Mouse (Mus musculus) heart, embryonic 14.5 days (tissue): ENCODE measurements around the gene Plcd3. TPM values are rescaled to one million over a fixed set of nuclear protein-coding genes. Genes with fewer than 3 reads are reported as not detected.

Experiments
- ATAC-seq: fragments of 200-750 bp; cut with Nextera tagmentation; 2 replicates; pipeline ENCODE4 v1.8.0; 2017; ENCODE audit warnings: low read depth, moderate TSS enrichment; ENCODE audit not compliant: insufficient number of reproducible peaks, insufficient read depth, low FRiP score
- H3K27ac ChIP-seq, 2 experiments: fragments of 200-500 bp in 1 of 2; fragments of 300-500 bp in 1 of 2; sonication (generic) in 1 of 2; replicated peaks in 1 of 2; 2 replicates each; pipeline ENCODE4 v1.5.1; 2012 to 2014; ENCODE audit warnings: low read depth in 2 of 2, low read length in 2 of 2, control low read depth in 1 of 2, mild to moderate bottlenecking in 1 of 2, mixed read lengths in 1 of 2; ENCODE audit not compliant: control insufficient read depth in 1 of 2, insufficient read depth in 1 of 2
- H3K27me3 ChIP-seq: fragments of 300-500 bp; sonication (generic); 2 replicates; pipeline ENCODE4 v1.6.1; 2014; ENCODE audit warnings: mild to moderate bottlenecking, low read length, control low read depth; ENCODE audit not compliant: control insufficient read depth, insufficient read depth
- H3K36me3 ChIP-seq: fragments of 300-500 bp; sonication (generic); 2 replicates; pipeline ENCODE4 v1.6.1; 2014; ENCODE audit warnings: mild to moderate bottlenecking, control low read depth, low read length, mixed read lengths; ENCODE audit not compliant: control insufficient read depth, insufficient read depth
- H3K4me1 ChIP-seq, 2 experiments: fragments of 200-500 bp in 1 of 2; fragments of 300-500 bp in 1 of 2; sonication (generic) in 1 of 2; 2 replicates each; pipeline ENCODE4 v1.6.1; 2012 to 2014; ENCODE audit warnings: low read length in 2 of 2, control low read depth in 1 of 2, mixed read lengths in 1 of 2; ENCODE audit not compliant: control insufficient read depth in 2 of 2, insufficient read depth in 2 of 2
- H3K4me2 ChIP-seq: fragments of 300-500 bp; sonication (generic); 2 replicates; pipeline ENCODE4 v1.6.1; 2014; ENCODE audit warnings: mild to moderate bottlenecking, low read length
- H3K4me3 ChIP-seq, 2 experiments: fragments of 200-500 bp in 1 of 2; fragments of 300-500 bp in 1 of 2; sonication (generic) in 1 of 2; 2 replicates each; pipeline ENCODE4 v1.5.1; 2012 to 2014; ENCODE audit warnings: low read length in 2 of 2, mild to moderate bottlenecking in 2 of 2, control low read depth in 1 of 2, low read depth in 1 of 2, moderate library complexity in 1 of 2; ENCODE audit not compliant: control insufficient read depth in 1 of 2, insufficient read depth in 1 of 2
- H3K9ac ChIP-seq: fragments of 300-500 bp; sonication (generic); 2 replicates; pipeline ENCODE4 v1.6.1; 2014; ENCODE audit warnings: mild to moderate bottlenecking, low read length
- H3K9me3 ChIP-seq: fragments of 300-500 bp; sonication (generic); 2 replicates; pipeline ENCODE4 v1.6.1; 2016; ENCODE audit warnings: low read length, control low read depth; ENCODE audit not compliant: control insufficient read depth
- WGBS: fragments of 180-500 bp; shearing (Covaris S2); extraction: QIAGEN DNeasy Blood & Tissue Kit; methylation state at CpG from one replicate; pipeline ENCODE4 v1.1.7; 2014; 5-methylcytosine and 5-hydroxymethylcytosine counted together
- polyA plus RNA-seq: library from polyadenylated mRNA; unstranded; fragments of >200 nt; fragmentation: Nextera tagmentation; extraction: Ambion mirVana; gene quantifications from 2 replicates; pipeline ENCODE4 v1.2.1, GENCODE M21; 2014

Plcd3 gene
- 6.9 and 7.4 TPM in 2 replicates for polyA plus RNA-seq

- H3K27ac ChIP-seq = peak within 1 kb of the TSS; percentile 21 to 51
- H3K4me1 ChIP-seq = peaks cover 46 to 53% of the 10 kb centered on the region in 2 experiments
- H3K36me3 ChIP-seq = peaks cover 5% of the 10 kb centered on the region; the same call in 1 of the 2 replicates
- peak within 1 kb of the TSS; percentile 48 to 70 for H3K4me3 ChIP-seq
- no peaks in the 10 kb centered on the region for H3K27me3 ChIP-seq
- under 1% methylated on average over 31 of the region's 34 CpGs for WGBS
- ATAC-seq = peak; percentile 28; the same call in 1 of the 2 replicates
- peak within 1 kb of the TSS; percentile 83 for H3K9ac ChIP-seq
- no peaks in the 10 kb centered on the region for H3K9me3 ChIP-seq
- H3K4me2 ChIP-seq = peak within 1 kb of the TSS; percentile 94
These were observed at the start of gene Plcd3, which contains the start of gene Acbd4 for GRCm38 (mm10) chr11:103101481-103101865. Plcd3 (minus strand) TSS chr11:103101658. Acbd4 (plus strand) TSS chr11:103101682.

DNA sequence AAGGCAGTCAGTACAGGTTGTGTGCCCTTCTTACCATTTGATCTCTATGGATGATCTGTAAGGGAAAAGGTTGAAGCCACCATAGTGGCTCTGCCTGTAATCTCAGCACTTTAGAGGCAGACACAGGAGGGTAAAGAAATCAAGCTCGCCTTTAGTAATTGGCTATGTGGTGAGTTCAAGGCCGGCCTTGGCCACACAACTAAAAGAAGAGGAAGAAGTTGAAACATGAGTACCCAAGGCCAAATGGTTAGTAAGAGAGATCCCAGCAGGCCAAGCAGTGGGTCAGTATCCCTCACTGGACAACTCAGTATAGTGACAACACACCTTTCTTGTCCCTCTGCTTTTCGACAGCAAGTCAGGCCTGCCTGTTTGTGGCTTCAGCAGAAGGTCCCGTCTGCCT lies 48.3 kb upstream of the Plcd3 start:
- H3K4me2 ChIP-seq = no peak overlapping the region
- H3K27ac ChIP-seq = no peak overlapping the region
- peaks cover 2 to 4% of the 10 kb centered on the region in 2 experiments; a peak in 3 of 4 replicates for H3K4me1 ChIP-seq
- H3K36me3 ChIP-seq = no peaks in the 10 kb centered on the region
- ATAC-seq = no peak
- no peak overlapping the region for H3K9ac ChIP-seq
- 88% methylated on average over 4 of the region's 4 CpGs for WGBS
- no peaks in the 10 kb centered on the region for H3K9me3 ChIP-seq
- H3K4me3 ChIP-seq = no peak overlapping the region
- H3K27me3 ChIP-seq = no peaks in the 10 kb centered on the region

DNA sequence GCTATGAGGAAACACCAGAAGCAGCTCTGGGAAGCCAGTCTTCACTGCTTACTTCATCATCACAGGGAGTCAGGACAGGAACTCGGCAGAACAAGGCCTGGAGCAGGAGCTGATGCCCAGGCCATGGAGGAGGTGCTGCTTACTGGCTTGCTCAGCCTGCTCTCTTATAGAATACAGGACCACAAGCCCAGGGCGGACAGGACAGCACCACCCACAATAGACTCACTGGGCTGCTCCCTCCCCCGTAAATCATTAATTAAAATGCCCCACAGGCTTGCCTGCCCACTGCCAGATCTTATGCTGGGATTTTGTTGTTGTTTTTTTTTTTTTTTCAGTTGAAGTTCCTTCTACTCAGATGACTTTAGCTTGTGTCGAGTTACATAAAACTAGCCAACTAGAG lies 46.3 kb upstream of the Plcd3 start:
- Histone ChIP-seq H3K9me3 (no peaks in the 10 kb centered on the region), H3K27me3 (no peaks in the 10 kb centered on the region), H3K27ac (peak overlapping the region in 1 of 2 experiments; percentile 1; a peak in 1 of 4 replicates), H3K4me1 (peaks cover 11 to 15% of the 10 kb centered on the region in 2 experiments), H3K36me3 (no peaks in the 10 kb centered on the region), H3K4me3 (no peak overlapping the region), H3K4me2 (no peak overlapping the region), H3K9ac (no peak overlapping the region)
- ATAC-seq = no peak
- 73% methylated on average over 4 of the region's 4 CpGs for WGBS

- no peak overlapping the region for H3K4me2 ChIP-seq
- no peak overlapping the region for H3K9ac ChIP-seq
- no peak for ATAC-seq
- no peaks in the 10 kb centered on the region for H3K9me3 ChIP-seq
- peaks cover 25 to 29% of the 10 kb centered on the region in 2 experiments for H3K4me1 ChIP-seq
- H3K27me3 ChIP-seq = no peaks in the 10 kb centered on the region
- H3K36me3 ChIP-seq = no peaks in the 10 kb centered on the region
- no peak overlapping the region for H3K27ac ChIP-seq
- WGBS = 82% methylated on average over 4 of the region's 4 CpGs
- H3K4me3 ChIP-seq = no peak overlapping the region
These were observed 44.9 kb upstream of the Plcd3 start for GRCm38 (mm10) chr11:103146386-103146785.

GRCm38 (mm10) chr11:103144309-103145285 lies 43.1 kb upstream of the Plcd3 start:
- H3K4me2 ChIP-seq = no peak overlapping the region
- no peak overlapping the region for H3K9ac ChIP-seq
- no peaks in the 10 kb centered on the region for H3K27me3 ChIP-seq
- no peak for ATAC-seq
- H3K27ac ChIP-seq = peak overlapping the region in 1 of 2 experiments; percentile 1; a peak in 1 of 4 replicates
- H3K9me3 ChIP-seq = no peaks in the 10 kb centered on the region
- no peak overlapping the region for H3K4me3 ChIP-seq
- H3K36me3 ChIP-seq = 0 out of 2 replicates have a peak, but pooled peaks cover 5% of the 10 kb centered on the region
- WGBS = 38% methylated on average over 12 of the region's 12 CpGs
- peaks cover 35 to 41% of the 10 kb centered on the region in 2 experiments for H3K4me1 ChIP-seq

DNA sequence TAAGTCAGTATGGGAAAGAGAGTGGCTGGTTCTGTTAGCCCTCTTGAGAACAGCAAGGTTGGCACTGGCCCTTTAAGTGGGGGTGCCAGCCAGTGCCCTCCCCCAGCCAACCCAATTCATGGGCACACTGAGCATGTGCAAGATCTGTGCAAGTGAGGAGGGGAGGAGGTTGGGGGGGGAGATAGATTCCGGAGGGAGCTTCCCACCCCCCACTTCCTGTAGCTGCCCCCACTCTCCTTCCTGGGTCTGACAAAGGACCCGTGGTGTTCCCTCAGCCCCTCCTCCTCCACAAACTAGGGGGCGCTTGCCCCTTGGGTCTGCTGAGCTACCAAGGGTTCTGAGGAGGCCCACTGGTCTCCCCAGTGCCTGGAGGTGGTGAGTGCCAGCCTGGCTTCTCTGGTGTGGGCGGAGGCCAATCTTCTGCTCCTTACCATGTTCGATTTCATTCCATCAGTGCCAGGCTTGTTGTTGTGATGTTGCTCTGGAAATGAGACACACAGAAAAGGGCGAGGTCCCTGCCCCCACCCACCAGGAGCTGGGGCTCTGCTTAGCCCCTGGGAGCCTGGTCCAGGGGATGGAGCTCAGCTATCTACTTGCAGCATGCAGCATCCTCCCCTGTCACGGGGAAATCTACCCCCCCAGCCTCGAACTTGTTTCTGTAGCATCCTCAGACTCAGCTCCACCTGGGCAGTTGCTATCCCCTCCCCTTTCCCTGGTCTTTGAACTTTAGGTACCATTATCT lies 41.2 kb upstream of the Plcd3 start:
- H3K9ac ChIP-seq = peak overlapping the region; percentile 62
- H3K27ac ChIP-seq = peak overlapping the region; percentile 77 to 82
- peaks cover 35 to 41% of the 10 kb centered on the region in 2 experiments for H3K4me1 ChIP-seq
- H3K9me3 ChIP-seq = no peaks in the 10 kb centered on the region
- peak overlapping the region; percentile 12 to 19 for H3K4me3 ChIP-seq
- peaks cover 14% of the 10 kb centered on the region for H3K36me3 ChIP-seq
- WGBS = 32% methylated on average over 8 of the region's 8 CpGs
- peak; percentile 55 for ATAC-seq
- peak overlapping the region; percentile 54 for H3K4me2 ChIP-seq
- H3K27me3 ChIP-seq = no peaks in the 10 kb centered on the region

DNA sequence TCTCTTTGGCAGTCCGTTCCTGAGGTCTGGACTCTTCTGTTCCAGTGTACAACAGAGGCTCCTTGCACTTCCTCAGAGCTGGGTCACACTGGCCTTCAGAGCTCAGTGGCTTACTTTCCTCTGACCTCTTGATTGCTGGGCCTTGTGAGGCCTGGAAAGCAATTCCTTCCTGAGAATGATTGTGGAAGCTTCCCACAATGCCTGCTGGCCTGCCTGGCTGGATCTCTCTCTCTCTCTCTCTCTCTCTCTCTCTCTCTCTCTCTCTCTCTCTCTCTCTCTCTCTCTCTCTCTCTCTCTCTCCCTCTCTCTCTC lies 40.4 kb upstream of the Plcd3 start:
- Histone ChIP-seq H3K9ac (peak overlapping the region; percentile 62), H3K4me3 (no peak overlapping the region), H3K36me3 (peaks cover 14% of the 10 kb centered on the region), H3K27ac (peak overlapping the region; percentile 77 to 82), H3K4me1 (peaks cover 35 to 41% of the 10 kb centered on the region in 2 experiments), H3K4me2 (no peak overlapping the region; the same call in 1 of the 2 replicates), H3K9me3 (no peaks in the 10 kb centered on the region), H3K27me3 (no peaks in the 10 kb centered on the region)
- 31% methylated on average over 1 of the region's 1 CpGs for WGBS
- ATAC-seq = no peak
